Mouse (Mus musculus) cortical plate, adult 2 months (tissue): ENCODE measurements at regions not wholly inside any gene's neighbourhood (a gene's known extent, or its start where the extent isn't known, plus 50 kb on each side); places are given as distances from the start of the nearest gene placed in this dataset.
A peak's percentile ranks its signal among the peaks of the same experiment; 100 is the strongest.

Source experiments
- H3K27ac ChIP-seq: fragments of 200-500 bp; 2 replicates; pipeline ENCODE4 v1.5.1; 2012; ENCODE audit warnings: low read length, control low read depth, inconsistent platforms; ENCODE audit not compliant: insufficient read depth
- H3K4me1 ChIP-seq: fragments of 200-500 bp; 2 replicates; pipeline ENCODE4 v1.6.1; 2011; ENCODE audit warnings: low read length; ENCODE audit not compliant: control insufficient read depth, insufficient read depth
- H3K4me3 ChIP-seq: fragments of 200-500 bp; 2 replicates; pipeline ENCODE4 v1.5.1; 2011; ENCODE audit warnings: mild to moderate bottlenecking, low read length, control low read depth; ENCODE audit not compliant: insufficient read depth
- CTCF ChIP-seq: fragments of 200-500 bp; IDR thresholded peaks from 2 replicates; pipeline ENCODE4 v1.5.1; 2011; ENCODE audit warnings: mild to moderate bottlenecking, control low read depth, low read length; ENCODE audit not compliant: insufficient read depth; ENCODE audit errors: extremely low read depth
- POLR2A ChIP-seq: fragments of 200-500 bp; IDR thresholded peaks from 2 replicates; pipeline ENCODE4 v1.6.1; 2011; ENCODE audit warnings: mild to moderate bottlenecking, low read length, control low read depth; ENCODE audit not compliant: insufficient read depth; ENCODE audit errors: extremely low read depth

GRCm38 (mm10) chr12:58743800-58744199 lies 268.0 kb downstream of the Sec23a start:
- Histone ChIP-seq H3K4me1 (no peaks in the 10 kb centered on the region; the same call in 1 of the 2 replicates), H3K4me3 (no peak overlapping the region), H3K27ac (no peak overlapping the region)
- TF ChIP-seq POLR2A (no peak), CTCF (no peak)

- TF ChIP-seq CTCF (no peak), POLR2A (no peak)
- no peaks in the 10 kb centered on the region for H3K4me1 ChIP-seq
- H3K27ac ChIP-seq = no peak overlapping the region
- no peak overlapping the region for H3K4me3 ChIP-seq
These were observed 283.7 kb downstream of the Sec23a start for GRCm38 (mm10) chr12:58728094-58728493.

- no peak for TF ChIP-seq CTCF
- H3K27ac ChIP-seq = no peak overlapping the region
- no peaks in the 10 kb centered on the region for H3K4me1 ChIP-seq
These were observed 284.3 kb downstream of the Sec23a start for GRCm38 (mm10) chr12:58727547-58727946.

GRCm38 (mm10) chr12:58717908-58718307 lies 293.9 kb downstream of the Sec23a start:
- Histone ChIP-seq H3K4me3 (no peak overlapping the region), H3K27ac (no peak overlapping the region), H3K4me1 (no peaks in the 10 kb centered on the region)
- no peak for TF ChIP-seq CTCF
- TF ChIP-seq POLR2A = no peak

More at GRCm38 (mm10) chr12:58727547-58727946, 284.3 kb downstream of the Sec23a start:
- no peak overlapping the region for H3K4me3 ChIP-seq

GRCm38 (mm10) chr12:58714207-58714606 lies 297.6 kb downstream of the Sec23a start:
- TF ChIP-seq CTCF = no peak
- no peak for TF ChIP-seq POLR2A
- Histone ChIP-seq H3K4me3 (no peak overlapping the region), H3K4me1 (no peaks in the 10 kb centered on the region), H3K27ac (no peak overlapping the region)

GRCm38 (mm10) chr12:58695680-58696079 lies 316.1 kb downstream of the Sec23a start:
- TF ChIP-seq POLR2A (no peak), CTCF (no peak)
- Histone ChIP-seq H3K4me3 (no peak overlapping the region), H3K27ac (no peak overlapping the region), H3K4me1 (no peaks in the 10 kb centered on the region)

GRCm38 (mm10) chr12:58669914-58670635 lies 341.7 kb downstream of the Sec23a start:
- no peak overlapping the region for H3K27ac ChIP-seq
- H3K4me3 ChIP-seq = no peak overlapping the region
- H3K4me1 ChIP-seq = no peaks in the 10 kb centered on the region
- no peak for TF ChIP-seq POLR2A
- no peak for TF ChIP-seq CTCF

- TF ChIP-seq CTCF = no peak
- TF ChIP-seq POLR2A = no peak
- H3K27ac ChIP-seq = peak overlapping the region; percentile 86; the same call in 1 of the 2 replicates
- H3K4me3 ChIP-seq = no peak overlapping the region
- peaks cover 3% of the 10 kb centered on the region; the same call in 1 of the 2 replicates for H3K4me1 ChIP-seq
These were observed 357.2 kb downstream of the Sec23a start for GRCm38 (mm10) chr12:58654530-58655056.

- H3K27ac ChIP-seq = no peak overlapping the region
- no peak for TF ChIP-seq POLR2A
- no peak for TF ChIP-seq CTCF
These were observed 358.1 kb downstream of the Sec23a start for GRCm38 (mm10) chr12:58653751-58654150.

GRCm38 (mm10) chr12:58653222-58653621 lies 358.6 kb downstream of the Sec23a start:
- TF ChIP-seq POLR2A (no peak), CTCF (no peak)
- Histone ChIP-seq H3K4me3 (no peak overlapping the region), H3K4me1 (peaks cover 3% of the 10 kb centered on the region; the same call in 1 of the 2 replicates), H3K27ac (peak overlapping the region; percentile 82; the same call in 1 of the 2 replicates)

More at GRCm38 (mm10) chr12:58653751-58654150, 358.1 kb downstream of the Sec23a start:
- no peak overlapping the region for H3K4me3 ChIP-seq
- peaks cover 3% of the 10 kb centered on the region; the same call in 1 of the 2 replicates for H3K4me1 ChIP-seq
